Mouse (Mus musculus): ENCODE data around the gene Myo9b. TPM values are rescaled to one million over a fixed set of nuclear protein-coding genes. Genes with fewer than 3 reads are reported as not detected.
A peak's percentile ranks its signal among the peaks of the same experiment; 100 is the strongest.
"Not testable (repeated sequence)": the region's sequence is repeated elsewhere in the genome, so short reads cannot be mapped to it uniquely, and the experiment has no call there.

The Myo9b gene
- 10 to 100 TPM; 17.6 to 25.9 TPM for total RNA-seq (2021)
- long read RNA-seq, experiment 1, partial matches to known transcripts, result 11 of 20 reads
- long read RNA-seq, experiment 1, other reads (novel, unspliced or antisense), result 9 of 20 reads
- long read RNA-seq, experiment 2, partial matches to known transcripts, result 5 of 15 reads
- long read RNA-seq, experiment 2, other reads (novel, unspliced or antisense), result 10 of 15 reads

GRCm38 (mm10) chr8:71272286-71273150, at the start of gene Myo9b, which contains the start of gene Haus8:
Gene Myo9b, plus strand, starts transcription at chr8:71272714.
Gene Haus8, minus strand, starts transcription at chr8:71272934.
- DNase-seq, result peak; percentile 97

DNA sequence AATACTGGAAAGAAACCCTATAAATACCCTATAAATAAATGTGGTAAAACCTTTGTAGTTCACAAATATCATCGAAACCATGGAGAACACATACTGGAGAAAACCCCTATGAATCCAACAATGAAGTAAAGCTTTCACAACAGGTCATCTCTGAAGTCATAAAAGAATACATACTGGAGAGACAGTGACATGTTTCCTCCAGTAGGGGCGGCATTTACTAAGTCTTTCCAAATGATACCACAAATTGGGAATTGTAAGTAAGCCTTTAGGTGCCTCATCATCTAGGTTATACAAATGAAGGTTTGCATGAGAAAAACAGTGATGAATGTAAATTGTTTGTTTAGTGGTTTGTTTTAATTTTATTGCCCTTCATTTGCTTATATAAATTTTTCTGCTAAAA, 48.0 kb upstream of the Myo9b start:
- no peak for DNase-seq

- no peak for DNase-seq
Observed at GRCm38 (mm10) chr8:71242757-71243156, 29.8 kb upstream of the Myo9b start.

GRCm38 (mm10) chr8:71248203-71248602, 24.3 kb upstream of the Myo9b start:
- no peak for DNase-seq

DNA sequence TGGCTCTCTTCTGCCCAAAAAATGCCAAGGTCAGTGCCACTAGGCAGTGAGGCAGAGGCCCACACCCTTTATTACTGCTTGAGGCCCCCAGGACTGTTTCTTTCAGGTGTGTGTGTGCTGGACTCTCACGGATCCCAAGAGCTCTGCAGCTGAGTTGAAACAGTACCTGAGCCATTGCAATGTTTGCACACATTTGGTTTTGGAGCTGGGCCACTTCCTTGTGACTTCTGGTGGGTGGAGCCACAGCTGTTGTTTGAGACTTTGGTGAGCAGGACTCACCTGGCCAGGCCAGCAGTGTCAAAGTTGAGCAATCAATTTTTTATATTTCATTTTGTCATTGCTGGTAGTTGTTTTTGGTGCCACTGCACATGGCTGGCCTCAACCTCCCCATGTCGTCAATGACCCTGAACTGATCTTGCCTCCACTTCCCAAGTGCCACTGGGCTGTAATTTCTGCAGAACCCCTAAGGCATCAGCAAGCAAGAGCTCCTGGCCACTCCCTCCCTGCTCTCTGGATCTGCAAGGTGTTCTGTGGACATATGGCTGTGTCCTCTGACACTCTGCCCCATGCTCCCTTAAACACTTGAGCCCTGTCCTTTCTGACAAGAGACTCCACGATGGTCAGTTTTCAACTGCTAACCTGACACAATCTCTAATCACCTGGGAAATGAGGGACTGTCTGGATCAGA, 15.8 kb upstream of the Myo9b start:
- DNase-seq, result no peak

- DNase-seq, result no peak
Observed at GRCm38 (mm10) chr8:71261234-71261633, 11.3 kb upstream of the Myo9b start.

- no peak for DNase-seq
Observed at GRCm38 (mm10) chr8:71267690-71268089, 4.8 kb upstream of the Myo9b start.

- DNase-seq, result not testable (repeated sequence)
Observed at GRCm38 (mm10) chr8:71268286-71268685, 4.2 kb upstream of the Myo9b start.

DNA sequence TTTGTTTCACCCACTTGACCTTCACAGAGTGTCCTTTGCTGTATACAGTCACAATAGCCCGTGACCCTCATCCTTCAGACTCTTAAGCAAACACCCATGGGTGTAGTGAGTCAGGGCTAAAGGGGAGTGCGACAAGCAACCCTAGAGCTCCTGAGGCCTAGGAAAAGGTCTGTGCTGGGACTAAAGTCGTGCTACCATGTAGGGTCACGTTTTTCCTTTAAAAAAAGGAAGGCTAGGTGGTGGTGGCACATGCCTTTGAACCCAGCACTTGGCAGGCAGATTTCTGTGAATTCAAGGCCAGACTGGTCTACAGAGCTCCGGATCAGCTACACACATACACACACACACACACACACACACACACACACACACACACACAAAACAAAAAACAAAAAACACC, 884 bp upstream of the Myo9b start:
- DNase-seq, result no peak

DNA sequence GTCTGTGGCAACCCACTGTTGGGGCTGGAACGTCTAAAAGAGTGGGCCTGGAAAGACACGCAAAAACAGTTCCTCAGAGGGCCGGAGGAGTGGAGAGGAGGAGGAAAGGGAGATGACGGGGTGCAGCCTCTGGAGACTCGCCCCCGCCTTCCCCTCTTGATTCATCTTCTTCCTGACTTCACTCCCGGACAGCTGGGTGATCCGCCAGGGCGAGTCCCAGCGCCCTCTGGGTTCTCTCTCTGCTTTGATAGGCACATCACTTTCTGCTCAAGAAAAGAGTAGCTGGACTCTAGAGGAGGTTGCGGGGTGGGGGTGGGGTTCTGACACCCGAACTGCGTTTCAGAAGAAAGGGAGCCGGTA, 617 bp downstream of the Myo9b start:
- DNase-seq, result peak; percentile 57

- DNase-seq, result no peak
Observed at GRCm38 (mm10) chr8:71274478-71274877, 2.0 kb downstream of the Myo9b start.

GRCm38 (mm10) chr8:71276166-71276565, 3.7 kb downstream of the Myo9b start:
- no peak for DNase-seq

DNA sequence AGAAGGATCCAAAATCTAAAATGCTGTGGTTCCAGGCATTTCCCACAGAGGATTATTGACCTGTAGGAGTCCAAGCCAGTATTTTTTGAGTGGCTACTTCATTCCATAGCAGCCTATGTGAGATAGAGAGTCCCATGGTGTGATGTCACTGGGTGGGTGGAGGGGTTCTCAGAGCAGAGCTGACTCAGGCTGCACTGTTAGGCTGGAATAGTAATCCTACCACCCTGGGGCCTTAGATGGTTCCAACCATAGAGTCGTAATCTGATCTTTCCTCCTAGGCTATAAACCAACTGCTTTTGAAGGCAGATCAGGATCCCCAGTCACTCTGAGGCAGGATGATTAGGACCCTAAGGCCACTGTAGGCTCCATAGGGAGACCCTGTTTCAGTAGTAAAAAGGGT, 6.9 kb downstream of the Myo9b start:
- DNase-seq, result not testable (repeated sequence)

GRCm38 (mm10) chr8:71281731-71282130, 9.2 kb downstream of the Myo9b start:
- not testable (repeated sequence) for DNase-seq

GRCm38 (mm10) chr8:71282621-71283020, 10.1 kb downstream of the Myo9b start:
- no peak for DNase-seq

DNA sequence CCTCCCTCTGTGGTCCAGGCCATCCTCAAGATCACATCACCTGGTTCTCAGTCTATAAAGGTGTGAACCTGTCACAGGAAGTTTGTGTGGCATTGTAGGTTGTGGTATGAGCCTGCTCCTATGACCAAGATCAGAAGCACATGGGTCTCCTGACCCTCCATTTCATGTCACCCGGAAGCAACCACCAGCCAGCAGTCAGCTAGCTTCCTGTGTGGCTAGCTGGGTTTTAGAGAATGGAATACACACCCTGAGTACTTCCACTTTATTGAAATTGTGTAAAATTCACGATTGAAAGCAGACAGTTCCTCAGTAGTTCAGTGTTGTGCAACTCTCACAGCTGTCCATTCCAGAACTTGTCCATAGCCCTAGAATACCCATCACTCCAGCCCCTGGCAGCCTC, 13.7 kb downstream of the Myo9b start:
- not testable (repeated sequence) for DNase-seq

DNA sequence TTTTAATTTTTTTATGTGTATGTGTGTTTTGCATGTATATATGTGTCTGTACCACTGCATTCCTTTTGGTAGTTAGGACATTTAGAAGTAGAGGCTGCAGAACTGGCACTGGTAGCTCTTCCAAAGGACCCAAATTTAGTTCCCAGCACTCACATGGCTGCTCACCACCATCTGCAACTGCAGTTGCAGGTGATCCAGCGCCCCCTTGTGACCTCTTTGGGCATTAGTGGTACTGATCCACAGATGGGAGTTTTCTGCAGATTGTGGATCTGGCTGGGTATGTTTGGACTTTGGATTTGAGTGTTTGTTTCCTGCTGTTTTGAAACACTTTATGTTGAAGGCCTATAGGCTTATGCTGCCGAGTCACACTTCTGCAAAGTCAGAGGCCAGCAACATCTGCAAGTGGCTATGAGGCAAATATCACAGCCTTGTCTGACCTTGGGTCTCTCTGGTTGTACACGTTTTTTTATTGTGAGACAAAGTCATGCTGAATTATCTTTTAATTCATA, 16.0 kb downstream of the Myo9b start:
- no peak for DNase-seq

GRCm38 (mm10) chr8:71289098-71289497, 16.6 kb downstream of the Myo9b start:
- DNase-seq, result no peak

DNA sequence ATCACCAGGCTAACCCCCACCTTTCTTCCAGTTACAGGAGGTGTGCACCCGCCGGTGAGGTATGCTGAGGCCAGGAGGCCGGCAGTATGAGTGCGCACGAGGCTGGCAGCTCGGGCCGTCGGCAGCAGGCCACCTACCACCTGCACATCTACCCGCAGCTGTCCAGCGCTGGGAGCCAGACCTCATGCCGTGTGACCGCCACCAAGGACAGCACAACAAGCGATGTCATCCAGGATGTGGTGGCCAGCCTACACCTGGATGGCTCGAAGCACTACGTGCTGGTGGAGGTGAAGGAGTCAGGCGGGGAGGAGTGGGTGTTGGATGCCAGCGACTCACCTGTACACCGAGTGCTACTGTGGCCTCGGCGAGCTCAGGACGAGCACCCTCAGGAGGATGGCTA, 17.7 kb downstream of the Myo9b start:
- DNase-seq, result no peak

GRCm38 (mm10) chr8:71290911-71291310, 18.4 kb downstream of the Myo9b start:
- no peak for DNase-seq

GRCm38 (mm10) chr8:71291351-71291750, 18.8 kb downstream of the Myo9b start:
- DNase-seq, result no peak

- not testable (repeated sequence) for DNase-seq
Observed at GRCm38 (mm10) chr8:71293930-71294329, 21.4 kb downstream of the Myo9b start.

DNA sequence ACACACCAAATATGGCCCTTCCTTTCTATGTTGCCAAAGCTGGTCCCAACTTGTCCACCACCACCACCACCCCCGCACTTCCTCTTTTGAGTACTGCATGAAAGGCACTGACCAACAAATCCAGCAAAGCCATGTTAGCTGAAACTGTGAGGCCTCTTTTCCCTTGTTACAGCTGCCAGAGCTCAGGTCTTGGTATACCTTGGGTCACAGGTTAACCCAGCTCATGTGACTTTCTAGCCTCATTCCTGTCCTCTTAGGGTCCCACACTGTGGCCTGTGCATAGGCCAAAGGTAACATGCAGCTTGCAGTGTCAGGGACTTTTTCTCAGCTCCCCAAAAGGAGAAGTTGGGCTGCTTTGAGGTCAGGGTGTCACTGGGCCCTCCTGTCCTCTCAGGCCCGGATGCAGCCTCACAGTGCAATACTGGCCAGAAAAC, 23.7 kb downstream of the Myo9b start:
- no peak for DNase-seq
